Mouse (Mus musculus) yolk sac, embryonic 10.5 days (tissue): ENCODE data around the gene Olfr1325.
"Not testable (repeated sequence)": the region's sequence is repeated elsewhere in the genome, so short reads cannot be mapped to it uniquely, and the experiment has no call there.

Experiments
- DNase-seq: peaks from one replicate; pipeline ENCODE4 v3.0.0-alpha.2; 2017; ENCODE audit warnings: low spot score

Olfr1325 gene

DNA sequence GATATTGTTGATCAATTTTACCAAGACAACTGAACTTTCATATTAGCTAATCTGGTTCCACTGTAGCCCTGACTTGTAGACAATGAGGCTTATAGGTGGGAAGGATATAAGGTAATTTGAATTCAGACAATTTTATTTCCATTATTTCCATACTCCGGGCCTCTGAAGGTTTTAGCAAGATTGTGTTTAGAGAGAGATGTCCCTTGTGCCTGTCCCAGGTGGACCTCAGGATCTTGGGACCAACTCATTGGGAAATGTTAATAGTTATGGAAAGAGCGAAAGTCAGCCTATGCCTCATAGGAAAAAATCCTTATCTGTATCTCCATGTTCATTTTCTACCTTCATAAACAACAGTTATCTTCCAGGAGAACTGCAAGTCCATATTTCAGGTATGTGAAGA lies at the start of gene Olfr1325:
Olfr1325 (plus strand) TSS at position 301 of the 400 bp plus-strand sequence.
- no peak for DNase-seq

DNA sequence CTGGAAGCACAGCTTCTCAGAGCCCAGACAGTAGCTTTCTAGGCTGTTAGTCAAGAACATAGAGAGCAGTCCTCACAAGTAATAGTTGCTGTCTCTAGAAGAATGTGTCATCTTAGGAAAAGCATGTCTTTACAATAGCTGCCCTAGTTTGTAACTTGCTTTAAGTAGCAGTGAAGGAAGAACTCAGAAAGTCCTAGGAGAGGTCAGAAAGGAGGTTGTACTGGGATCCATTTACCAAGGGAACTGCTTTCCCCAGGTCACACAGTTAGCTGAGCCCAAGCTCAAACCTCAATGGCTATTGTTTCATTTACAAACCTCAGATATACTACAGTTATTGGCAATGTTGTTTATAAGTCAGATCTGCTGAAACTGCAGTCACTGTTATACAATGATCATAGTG lies 17.7 kb upstream of the Olfr1325 start, which contains the start of gene Olfr1326-ps1:
Olfr1326-ps1 (minus strand) TSS at position 101 of the 400 bp plus-strand sequence.
- DNase-seq = no peak

DNA sequence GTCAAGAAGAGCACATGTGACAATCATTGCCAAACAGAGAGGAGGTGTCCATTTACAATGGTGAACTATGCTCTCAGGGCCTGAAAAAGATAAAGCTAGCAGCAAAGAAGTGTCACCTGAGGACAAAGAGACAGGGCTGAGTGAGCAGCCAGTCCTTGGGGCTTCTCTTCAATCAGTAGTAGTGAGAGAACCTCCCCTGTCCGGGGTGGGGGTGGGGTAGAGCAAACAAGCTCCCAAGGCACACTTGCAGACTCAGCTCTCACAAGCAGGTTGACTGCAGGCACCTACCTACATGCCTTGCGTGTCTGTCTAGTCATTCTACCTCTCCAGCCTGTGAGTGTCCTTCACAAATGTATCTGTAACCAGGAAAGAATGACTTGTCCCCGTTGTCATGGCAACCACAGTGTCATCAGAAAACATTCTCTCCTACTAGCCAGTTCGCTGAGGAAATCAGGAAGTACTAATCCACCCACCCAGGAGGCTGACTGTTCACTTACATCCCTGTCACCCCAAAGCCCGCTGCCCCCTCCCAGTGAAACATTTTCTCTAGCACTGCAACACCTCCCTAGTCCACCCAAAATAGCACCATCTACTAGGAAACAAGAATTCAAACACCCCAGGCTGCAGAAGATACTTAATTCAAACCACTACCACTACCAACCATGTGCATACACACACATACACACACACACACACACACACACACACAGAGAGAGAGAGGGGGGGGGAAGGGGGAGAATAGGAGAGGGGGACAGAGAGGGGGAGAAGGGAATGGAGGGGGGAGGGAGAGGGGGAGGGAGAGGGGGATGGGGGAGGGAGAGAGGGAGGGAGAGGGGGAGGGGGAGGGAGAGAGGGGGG lies 53.2 kb downstream of the Olfr1325 start, which contains the start of gene Gm5640:
Gm5640 (minus strand) TSS at position 170 of the 858 bp plus-strand sequence.
- peak; percentile 22 for DNase-seq

DNA sequence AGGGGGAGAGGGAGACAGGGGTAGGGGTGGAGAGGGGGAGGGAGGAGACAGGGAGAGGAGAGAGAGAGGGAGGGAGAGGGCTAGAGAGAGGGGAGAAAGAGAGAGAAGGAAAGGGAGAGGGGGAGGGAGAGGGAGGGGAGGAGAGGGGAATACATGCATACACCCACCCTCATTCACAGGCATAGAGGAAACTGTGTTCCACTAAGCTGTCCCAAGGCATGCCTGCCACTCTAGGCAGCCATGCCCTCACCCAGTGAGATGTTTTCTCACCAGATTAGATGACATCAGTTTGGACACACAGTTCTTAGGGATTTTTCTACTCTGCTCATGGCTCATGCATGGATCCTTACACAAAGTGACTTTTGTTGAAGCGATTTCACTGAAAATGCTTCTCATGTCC lies 53.9 kb downstream of the Olfr1325 start:
- DNase-seq = not testable (repeated sequence)
